In genomic region chr5:124873096-124873495, GRCm38 (mm10) we compare ENCODE assay signal across 15 mouse cellular contexts. TPM values are rescaled to one million over a fixed set of nuclear protein-coding genes. Genes with fewer than 3 reads are reported as not detected.
DNase-seq lines count a peak whose midpoint lies in the region; ATAC-seq and TF ChIP-seq lines count a peak whose summit lies in the region.
"Had no signal": no experiment of that assay in that cellular context is flagged by ENCODE, and none has a peak within 500 bp of the region (broad histone marks: within the 10 kb centered on the region; RNA-seq: fewer than 3 reads in every experiment).

No protein-coding gene starts in this region.

- no peaks in the 10 kb centered on the region for H3K36me3 ChIP-seq in spleen, adult 2 months (ENCODE audit: control insufficient read depth, insufficient read depth, low read length)

- 47% methylated on average over 3 of the region's 3 CpGs for WGBS in spleen, adult 2 months

- no peak for TF ChIP-seq CTCF in spleen, adult 2 months (IDR thresholded peaks at IDR 0.05; ENCODE audit: extremely low read depth, insufficient read depth, insufficient read length, insufficient replicate concordance)

- peak; percentile 90 to 93 for ATAC-seq in hematopoietic stem cell, adult 5-6 weeks (replicated peaks in 1 of 2; ENCODE audit: insufficient read depth in 1 of 2, low FRiP score in 2 of 2, low TSS enrichment in 1 of 2, low read depth in 1 of 2, poor library complexity in 2 of 2, severe bottlenecking in 2 of 2)
- ATAC-seq: forebrain, embryonic 16.5 days; hindbrain, postnatal 0 days had no signal

- no peaks in the 10 kb centered on the region for H3K27me3 ChIP-seq in spleen, adult 2 months (ENCODE audit: control insufficient read depth, insufficient read depth, low read length)

- intact Hi-C loops in heart, postnatal 25 days (cut with DNase I): no loop called here

- DNase-seq in heart, adult 18-20 months: peak; percentile 29 to 51
- DNase-seq in heart, postnatal 25 days (ENCODE audit: low spot score): no peak
- DNase-seq in spleen, adult 2 months (ENCODE audit: low read depth in 1 of 2, low spot score in 2 of 2): no peak
- no peak for DNase-seq in spleen, postnatal 10 days (ENCODE audit: low spot score in 2 of 2)
- DNase-seq in cerebellum, postnatal 4 days (ENCODE audit: low spot score in 2 of 2): no peak
- no peak for DNase-seq in frontal cortex, postnatal 10 days (ENCODE audit: low spot score in 2 of 2)
- DNase-seq in kidney, postnatal 10 days: no peak
- DNase-seq: cerebellum, adult 18-20 months; gastrocnemius, postnatal 14 days; right cerebral cortex, postnatal 4 days; thymus, postnatal 36 days had no signal

- H3K4me1 ChIP-seq in spleen, adult 2 months (ENCODE audit: control insufficient read depth, insufficient read depth, insufficient read length): no peaks in the 10 kb centered on the region; the same call in 1 of the 2 replicates

- no peak for TF ChIP-seq POLR2A in spleen, adult 2 months (IDR thresholded peaks at IDR 0.05; ENCODE audit: low read depth, low read length)

- H3K27ac ChIP-seq in spleen, adult 2 months (ENCODE audit: insufficient read depth, low read length): peak overlapping the region; percentile 12; the same call in 1 of the 2 replicates
- H3K27ac ChIP-seq: hindbrain, postnatal 0 days; kidney, postnatal 0 days had no signal

- H3K4me3 ChIP-seq in spleen, adult 2 months (ENCODE audit: extremely low read depth, insufficient read depth, insufficient read length): no peak overlapping the region

RNA-seq across cellular contexts. Expression of gene Zfp664, which starts 10.6 kb away (rescaled TPM):
- total RNA-seq in heart, adult 18-20 months (2021): 10 to 100 TPM; 37.5 to 38.4 TPM
- total RNA-seq in heart, postnatal 25 days (2021): 10 to 100 TPM; 39.2 to 46.1 TPM
- 7.9 and 10.1 TPM in 2 replicates for polyA plus RNA-seq in spleen, adult 2 months (2012; rRNA removed)
- total RNA-seq in hematopoietic stem cell, adult 5-6 weeks (2017): 29.1 and 30.4 TPM in 2 replicates

RNA-seq across cellular contexts. Expression of gene Ccdc92, which starts 10.9 kb away (rescaled TPM):
- 1 to 10 TPM; 1.1 to 1.3 TPM for total RNA-seq in heart, adult 18-20 months (2021)
- total RNA-seq in heart, postnatal 25 days (2021): 1 to 10 TPM in 1 of 2 experiments, under 1 TPM in 1; 0.98 to 1.1 TPM
- polyA plus RNA-seq in spleen, adult 2 months (2012; rRNA removed): 4.9 and 6.0 TPM in 2 replicates
- 1.3 TPM in 1 of 2 replicates, not detected in the other for total RNA-seq in hematopoietic stem cell, adult 5-6 weeks (2017)

Comparison
In these comparisons a context has a peak if more than half of its experiments do, and no peak if none do; other contexts are left out.
1. DNase-seq: peak in heart, adult 18-20 months (2 of 2); none in heart, postnatal 25 days (single experiment), spleen, adult 2 months (0 of 2), spleen, postnatal 10 days (0 of 2), cerebellum, postnatal 4 days (0 of 2), frontal cortex, postnatal 10 days (0 of 2) and kidney, postnatal 10 days (single experiment).